Mouse (Mus musculus): ENCODE data around the gene Slc22a7. TPM values are rescaled to one million over a fixed set of nuclear protein-coding genes. Genes with fewer than 3 reads are reported as not detected.

Gene Slc22a7
- polyA plus RNA-seq, 1 experiment = not detected

GRCm38 (mm10) chr17:46461347-46461746 is 23.1 kb upstream of the Slc22a7 start:
- DNase-seq = no peak
- H3K4me1 ChIP-seq (ENCODE audit: control insufficient read depth, insufficient read depth, low read length) = no peaks in the 10 kb centered on the region
- WGBS = 13% methylated on average over 8 of the region's 8 CpGs
- TF ChIP-seq POLR2A (IDR thresholded peaks at IDR 0.05; ENCODE audit: borderline replicate concordance, extremely low read depth, low read depth, low read length) (no peak), CTCF (IDR thresholded peaks at IDR 0.05; ENCODE audit: insufficient read depth, low read length) (no peak)
- no peak overlapping the region for H3K4me3 ChIP-seq (replicated peaks; ENCODE audit: extremely low read depth, low read depth, low read length)

DNA sequence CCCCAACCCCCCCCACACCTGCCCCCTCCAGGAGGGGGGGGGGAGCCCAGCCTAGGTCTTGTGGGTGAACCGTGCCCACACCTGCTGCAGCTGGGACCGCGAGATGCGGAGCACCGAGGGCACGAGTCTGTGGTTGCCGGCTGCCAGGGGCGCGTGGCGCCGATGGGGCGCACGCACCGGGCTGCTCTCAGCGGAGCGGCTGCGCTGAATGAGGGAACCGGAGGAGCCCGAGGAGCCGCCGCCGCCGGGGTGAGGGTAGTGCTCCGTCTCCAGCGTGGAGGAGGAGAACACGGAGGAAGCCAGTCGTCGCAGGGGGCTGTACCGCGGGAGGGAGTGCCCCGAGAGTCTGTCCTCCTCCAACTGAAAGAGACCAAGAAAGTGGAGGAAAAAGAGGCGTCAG is 22.4 kb upstream of the Slc22a7 start:
- Histone ChIP-seq H3K4me1 (ENCODE audit: control insufficient read depth, insufficient read depth, low read length) (no peaks in the 10 kb centered on the region), H3K4me3 (replicated peaks; ENCODE audit: extremely low read depth, low read depth, low read length) (no peak overlapping the region)
- DNase-seq = no peak
- WGBS = 1% methylated on average over 32 of the region's 32 CpGs
- TF ChIP-seq POLR2A (IDR thresholded peaks at IDR 0.05; ENCODE audit: borderline replicate concordance, extremely low read depth, low read depth, low read length) (no peak), CTCF (IDR thresholded peaks at IDR 0.05; ENCODE audit: insufficient read depth, low read length) (no peak)

DNA sequence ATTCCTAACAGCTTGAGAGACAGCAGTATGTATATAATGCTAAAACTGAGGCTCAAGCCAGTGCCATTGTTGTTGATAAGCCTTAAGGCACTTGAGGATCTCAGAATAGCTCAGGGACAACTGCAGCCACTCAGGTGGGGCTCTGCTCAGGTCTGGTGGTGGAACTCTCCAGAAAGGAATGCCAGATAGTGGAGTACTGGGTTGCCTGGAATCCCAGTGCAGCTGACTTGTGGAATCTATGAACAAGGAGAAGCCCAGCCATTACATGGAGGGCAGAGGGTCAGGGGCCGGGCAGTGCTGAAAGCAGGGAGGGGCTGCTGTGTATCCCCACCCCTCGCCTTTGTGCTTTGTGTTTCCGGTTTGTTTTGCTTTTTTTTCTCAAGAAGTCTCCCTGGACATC is 20.2 kb upstream of the Slc22a7 start:
- WGBS = 16% methylated on average over 3 of the region's 3 CpGs
- H3K4me3 ChIP-seq (replicated peaks; ENCODE audit: extremely low read depth, low read depth, low read length) = no peak overlapping the region
- no peaks in the 10 kb centered on the region for H3K4me1 ChIP-seq (ENCODE audit: control insufficient read depth, insufficient read depth, low read length)
- TF ChIP-seq POLR2A (IDR thresholded peaks at IDR 0.05; ENCODE audit: borderline replicate concordance, extremely low read depth, low read depth, low read length) (no peak), CTCF (IDR thresholded peaks at IDR 0.05; ENCODE audit: insufficient read depth, low read length) (no peak)
- DNase-seq = no peak

DNA sequence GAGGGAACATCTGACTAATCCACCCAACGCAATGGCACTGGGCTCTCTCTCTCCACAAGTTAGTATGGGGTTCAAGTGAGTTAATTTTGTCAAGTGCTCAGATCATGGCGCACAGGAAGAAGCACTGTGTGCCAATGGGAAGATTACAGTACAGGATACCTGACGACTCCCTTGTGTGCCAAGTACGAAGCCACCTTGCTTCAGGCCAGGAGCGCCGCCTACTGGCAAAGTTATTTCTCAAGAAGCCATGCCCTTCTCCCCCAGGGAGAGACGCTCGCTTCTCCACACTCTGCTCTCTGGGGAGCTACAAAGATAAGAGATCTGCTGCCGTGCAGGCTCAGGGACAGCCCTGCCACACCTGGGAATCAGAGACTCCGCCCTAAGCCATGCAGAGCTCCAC is 19.5 kb upstream of the Slc22a7 start:
- no peak for DNase-seq
- Histone ChIP-seq H3K4me3 (replicated peaks; ENCODE audit: extremely low read depth, low read depth, low read length) (no peak overlapping the region), H3K4me1 (ENCODE audit: control insufficient read depth, insufficient read depth, low read length) (no peaks in the 10 kb centered on the region)
- TF ChIP-seq POLR2A (IDR thresholded peaks at IDR 0.05; ENCODE audit: borderline replicate concordance, extremely low read depth, low read depth, low read length) (no peak), CTCF (IDR thresholded peaks at IDR 0.05; ENCODE audit: insufficient read depth, low read length) (peak; percentile 49; the same call in 1 of the 2 replicates)
- WGBS = 12% methylated on average over 10 of the region's 10 CpGs

DNA sequence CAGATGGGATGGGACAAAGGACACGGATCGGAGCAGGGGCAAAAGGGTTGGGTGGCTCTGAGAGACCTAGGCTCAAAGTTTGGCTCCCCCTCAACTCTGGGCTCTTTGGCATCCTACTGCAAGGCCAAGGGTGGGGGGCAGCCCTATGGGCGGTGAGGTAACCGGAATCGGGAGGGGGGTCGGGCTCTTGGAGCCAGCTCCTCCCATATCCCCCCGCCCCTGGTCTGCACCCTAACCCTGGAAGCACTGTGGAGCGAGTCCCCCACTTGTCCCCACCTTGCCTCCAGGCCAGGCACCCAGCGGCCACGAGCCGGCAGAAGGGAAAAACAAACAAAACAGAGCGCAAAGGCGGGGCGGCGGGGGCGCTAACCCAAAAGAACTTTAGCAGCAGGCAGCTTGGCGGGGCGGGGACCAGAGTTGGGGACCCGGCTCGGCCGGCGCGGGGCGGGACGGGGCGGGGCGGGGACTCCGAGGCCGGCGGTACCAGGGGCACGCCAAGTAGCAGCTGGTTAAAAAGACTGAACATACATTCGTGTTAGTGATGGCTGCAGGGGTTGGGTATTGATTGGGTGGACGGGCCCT is 16.9 kb upstream of the Slc22a7 start:
- TF ChIP-seq CTCF (IDR thresholded peaks at IDR 0.05; ENCODE audit: insufficient read depth, low read length) (no peak), POLR2A (IDR thresholded peaks at IDR 0.05; ENCODE audit: borderline replicate concordance, extremely low read depth, low read depth, low read length) (no peak)
- DNase-seq = no peak
- no peak overlapping the region for H3K4me3 ChIP-seq (replicated peaks; ENCODE audit: extremely low read depth, low read depth, low read length)
- 2% methylated on average over 33 of the region's 33 CpGs for WGBS
- no peaks in the 10 kb centered on the region for H3K4me1 ChIP-seq (ENCODE audit: control insufficient read depth, insufficient read depth, low read length)

GRCm38 (mm10) chr17:46454539-46454938 is 16.3 kb upstream of the Slc22a7 start:
- TF ChIP-seq CTCF (IDR thresholded peaks at IDR 0.05; ENCODE audit: insufficient read depth, low read length) (no peak), POLR2A (IDR thresholded peaks at IDR 0.05; ENCODE audit: borderline replicate concordance, extremely low read depth, low read depth, low read length) (no peak)
- WGBS = 2% methylated on average over 9 of the region's 9 CpGs
- Histone ChIP-seq H3K4me1 (ENCODE audit: control insufficient read depth, insufficient read depth, low read length) (no peaks in the 10 kb centered on the region), H3K4me3 (replicated peaks; ENCODE audit: extremely low read depth, low read depth, low read length) (no peak overlapping the region)
- DNase-seq = no peak

DNA sequence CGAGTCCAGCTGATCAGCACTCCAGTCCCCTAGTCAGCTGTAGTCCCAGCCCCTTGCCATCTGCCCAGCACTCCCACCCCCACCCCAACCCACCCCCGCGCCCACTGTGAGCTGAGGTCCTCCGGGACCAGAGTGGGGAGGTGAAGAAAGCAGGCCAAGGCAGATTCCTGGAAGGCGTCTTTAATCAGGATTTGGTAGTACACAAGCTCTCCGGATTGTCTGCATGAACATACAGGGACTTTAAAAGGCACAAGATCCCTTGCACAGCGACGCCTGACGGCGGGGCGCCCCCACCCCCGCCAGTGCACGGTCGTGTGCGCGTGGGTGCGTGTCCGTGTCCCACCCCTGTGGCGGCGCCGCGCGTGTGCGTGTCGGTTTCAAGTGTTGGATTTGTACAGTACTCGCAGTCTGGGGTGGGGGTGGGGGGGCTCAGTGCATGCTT is 15.7 kb upstream of the Slc22a7 start:
- Histone ChIP-seq H3K4me3 (replicated peaks; ENCODE audit: extremely low read depth, low read depth, low read length) (no peak overlapping the region), H3K4me1 (ENCODE audit: control insufficient read depth, insufficient read depth, low read length) (no peaks in the 10 kb centered on the region)
- TF ChIP-seq CTCF (IDR thresholded peaks at IDR 0.05; ENCODE audit: insufficient read depth, low read length) = no peak
- TF ChIP-seq POLR2A (IDR thresholded peaks at IDR 0.05; ENCODE audit: borderline replicate concordance, extremely low read depth, low read depth, low read length) = no peak
- no peak for DNase-seq
- 4% methylated on average over 26 of the region's 26 CpGs for WGBS

GRCm38 (mm10) chr17:46453302-46453948 is 15.2 kb upstream of the Slc22a7 start:
- Histone ChIP-seq H3K4me1 (ENCODE audit: control insufficient read depth, insufficient read depth, low read length) (no peaks in the 10 kb centered on the region), H3K4me3 (replicated peaks; ENCODE audit: extremely low read depth, low read depth, low read length) (no peak overlapping the region)
- DNase-seq = no peak
- no peak for TF ChIP-seq CTCF (IDR thresholded peaks at IDR 0.05; ENCODE audit: insufficient read depth, low read length)
- no peak for TF ChIP-seq POLR2A (IDR thresholded peaks at IDR 0.05; ENCODE audit: borderline replicate concordance, extremely low read depth, low read depth, low read length)
- 12% methylated on average over 13 of the region's 13 CpGs for WGBS

GRCm38 (mm10) chr17:46452683-46453082 is 14.4 kb upstream of the Slc22a7 start:
- Histone ChIP-seq H3K4me3 (replicated peaks; ENCODE audit: extremely low read depth, low read depth, low read length) (no peak overlapping the region), H3K4me1 (ENCODE audit: control insufficient read depth, insufficient read depth, low read length) (no peaks in the 10 kb centered on the region)
- DNase-seq = no peak
- TF ChIP-seq CTCF (IDR thresholded peaks at IDR 0.05; ENCODE audit: insufficient read depth, low read length) = no peak
- no peak for TF ChIP-seq POLR2A (IDR thresholded peaks at IDR 0.05; ENCODE audit: borderline replicate concordance, extremely low read depth, low read depth, low read length)
- WGBS = 42% methylated on average over 5 of the region's 5 CpGs

DNA sequence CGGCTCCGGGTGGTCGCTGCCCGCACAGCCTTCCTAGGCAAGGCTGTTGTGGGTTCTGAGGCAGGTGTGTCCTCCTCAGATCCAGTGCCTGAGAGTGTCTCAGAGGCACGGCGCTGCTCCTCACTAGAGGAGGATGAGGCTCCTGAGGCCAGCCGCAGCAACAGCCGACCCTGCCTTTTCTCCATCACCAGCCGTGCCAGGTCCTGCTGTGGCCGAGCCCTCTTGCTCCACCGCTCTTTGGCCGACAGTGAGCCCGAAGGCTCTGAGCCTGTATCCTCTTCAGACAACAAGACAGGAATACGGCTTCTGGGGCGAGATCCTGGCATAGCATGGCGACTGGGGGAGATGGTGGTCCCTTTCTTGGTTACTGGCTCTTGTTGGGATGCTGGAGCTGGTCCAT is 8.0 kb upstream of the Slc22a7 start:
- H3K4me1 ChIP-seq (ENCODE audit: control insufficient read depth, insufficient read depth, low read length) = no peaks in the 10 kb centered on the region
- WGBS = 94% methylated on average over 16 of the region's 16 CpGs
- H3K4me3 ChIP-seq (replicated peaks; ENCODE audit: extremely low read depth, low read depth, low read length) = no peak overlapping the region
- TF ChIP-seq CTCF (IDR thresholded peaks at IDR 0.05; ENCODE audit: insufficient read depth, low read length) (no peak), POLR2A (IDR thresholded peaks at IDR 0.05; ENCODE audit: borderline replicate concordance, extremely low read depth, low read depth, low read length) (no peak)
- DNase-seq = no peak
